Mouse (Mus musculus) testis, adult 2 months (tissue): ENCODE measurements around the gene Creb5.

Experiments used
- CTCF ChIP-seq: fragments of 200-500 bp; IDR thresholded peaks from 2 replicates; pipeline ENCODE4 v1.5.1; 2012; ENCODE audit warnings: low read depth, mild to moderate bottlenecking, inconsistent platforms, low read length, moderate library complexity; ENCODE audit not compliant: control insufficient read depth, insufficient read depth, insufficient replicate concordance
- POLR2A ChIP-seq: fragments of 200-500 bp; IDR thresholded peaks from 2 replicates; pipeline ENCODE4 v1.6.1; 2012; ENCODE audit warnings: low read depth, mild to moderate bottlenecking, inconsistent platforms, low read length, moderate library complexity; ENCODE audit not compliant: control insufficient read depth

DNA sequence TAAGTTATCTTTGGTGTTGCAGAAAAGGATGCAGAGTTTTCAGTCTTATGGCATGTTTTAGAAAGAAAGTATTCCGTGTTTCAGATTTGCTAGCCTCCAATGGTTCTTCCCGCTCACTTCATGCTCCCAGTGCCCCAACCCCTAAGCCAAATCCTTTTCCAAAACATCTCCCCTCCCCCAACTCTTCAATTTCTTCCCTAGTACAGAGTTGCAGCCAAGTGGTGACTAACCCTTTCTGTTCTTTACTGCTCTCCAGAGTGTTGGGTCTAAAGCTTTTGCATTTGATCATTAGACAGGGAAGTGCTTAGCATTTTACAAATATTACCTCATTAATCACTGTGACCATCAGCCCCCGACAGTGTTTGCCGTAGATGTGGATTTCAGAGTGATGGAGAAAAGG, 142.8 kb downstream of the Creb5 start:
- no peak for TF ChIP-seq CTCF
- no peak for TF ChIP-seq POLR2A
